Mouse (Mus musculus): ENCODE measurements at regions not wholly inside any gene's neighbourhood (a gene's known extent, or its start where the extent isn't known, plus 50 kb on each side); places are given as distances from the start of the nearest gene placed in this dataset.

DNA sequence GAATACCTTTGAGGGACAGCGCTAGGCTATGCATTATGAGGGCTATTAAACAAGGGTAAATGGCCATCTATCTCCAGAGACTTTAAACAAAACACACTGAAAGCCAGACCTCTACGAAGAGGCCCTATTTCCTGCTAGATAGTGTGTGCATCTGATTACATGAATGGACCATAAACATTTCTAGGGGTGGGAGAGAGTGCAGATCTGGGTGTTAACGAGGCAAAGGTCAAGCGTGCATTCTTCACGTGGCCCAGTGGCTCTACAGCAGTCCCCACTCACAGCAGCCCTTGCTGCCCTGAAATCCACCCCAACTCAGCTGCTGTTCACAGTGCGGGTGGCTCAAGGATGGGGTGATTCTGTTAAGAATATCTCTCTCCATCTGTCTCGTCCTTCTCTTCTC lies 185.0 kb downstream of the Mtx2 start:
- TF ChIP-seq POLR2A (IDR thresholded peaks at IDR 0.05; ENCODE audit: low read depth, low read length) (no peak), CTCF (IDR thresholded peaks at IDR 0.05; ENCODE audit: extremely low read depth, insufficient read length, insufficient replicate concordance, low read depth, low read length) (no peak)
- no peaks in the 10 kb centered on the region for H3K36me3 ChIP-seq (ENCODE audit: control insufficient read depth, insufficient read depth, low read length)
- no peaks in the 10 kb centered on the region for H3K27me3 ChIP-seq (ENCODE audit: control insufficient read depth, insufficient read depth, low read length)
- 37% methylated on average over 7 of the region's 7 CpGs for whole genome bisulfite sequencing
- no peak overlapping the region for H3K4me3 ChIP-seq (ENCODE audit: low read depth, low read length)
- H3K27ac ChIP-seq (ENCODE audit: insufficient read depth, low read depth, low read length) = no peak overlapping the region
- H3K4me1 ChIP-seq (ENCODE audit: control insufficient read depth, insufficient read depth, insufficient read length, low read length) = peaks cover 4% of the 10 kb centered on the region

DNA sequence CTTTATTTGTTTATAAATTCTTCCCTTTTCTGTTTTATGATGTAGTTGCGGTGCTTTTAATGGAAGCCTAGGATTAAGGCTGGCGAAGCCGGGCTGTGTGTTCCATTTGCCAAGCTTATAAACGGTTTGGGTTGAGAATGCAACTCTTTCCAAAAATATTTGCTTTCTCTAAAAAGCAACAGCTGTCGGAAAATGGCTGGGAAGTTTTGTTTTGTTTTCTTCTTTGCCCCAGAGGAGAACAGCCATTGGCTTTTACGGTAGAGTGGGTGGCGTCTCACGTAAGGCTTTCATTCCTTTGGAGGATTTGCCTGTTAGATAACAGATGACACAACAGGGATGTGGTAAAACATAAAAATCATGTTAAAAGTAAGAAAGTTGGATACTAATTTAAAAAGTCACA lies 186.4 kb downstream of the Mtx2 start:
- peaks cover 4% of the 10 kb centered on the region for H3K4me1 ChIP-seq (ENCODE audit: control insufficient read depth, insufficient read depth, insufficient read length, low read length)
- no peak for TF ChIP-seq POLR2A (IDR thresholded peaks at IDR 0.05; ENCODE audit: low read depth, low read length)
- TF ChIP-seq CTCF (IDR thresholded peaks at IDR 0.05; ENCODE audit: extremely low read depth, insufficient read length, insufficient replicate concordance, low read depth, low read length) = no peak
- no peak overlapping the region for H3K27ac ChIP-seq (ENCODE audit: insufficient read depth, low read depth, low read length)
- H3K36me3 ChIP-seq (ENCODE audit: control insufficient read depth, insufficient read depth, low read length) = no peaks in the 10 kb centered on the region
- WGBS = 27% methylated on average over 8 of the region's 8 CpGs
- H3K27me3 ChIP-seq (ENCODE audit: control insufficient read depth, insufficient read depth, low read length) = no peaks in the 10 kb centered on the region
- H3K4me3 ChIP-seq (ENCODE audit: low read depth, low read length) = no peak overlapping the region

GRCm38 (mm10) chr2:75014994-75015728 lies 189.6 kb downstream of the Mtx2 start:
- Histone ChIP-seq H3K36me3 (ENCODE audit: control insufficient read depth, insufficient read depth, low read length) (no peaks in the 10 kb centered on the region), H3K4me3 (ENCODE audit: low read depth, low read length) (no peak overlapping the region), H3K4me1 (ENCODE audit: control insufficient read depth, insufficient read depth, insufficient read length, low read length) (peaks cover 4% of the 10 kb centered on the region), H3K27ac (ENCODE audit: insufficient read depth, low read depth, low read length) (no peak overlapping the region), H3K27me3 (ENCODE audit: control insufficient read depth, insufficient read depth, low read length) (no peaks in the 10 kb centered on the region)
- 45% methylated on average over 16 of the region's 16 CpGs for WGBS
- TF ChIP-seq CTCF (IDR thresholded peaks at IDR 0.05; ENCODE audit: extremely low read depth, insufficient read length, insufficient replicate concordance, low read depth, low read length) (no peak), POLR2A (IDR thresholded peaks at IDR 0.05; ENCODE audit: low read depth, low read length) (no peak)

- TF ChIP-seq POLR2A (IDR thresholded peaks at IDR 0.05; ENCODE audit: low read depth, low read length) = no peak
- no peak for TF ChIP-seq CTCF (IDR thresholded peaks at IDR 0.05; ENCODE audit: extremely low read depth, insufficient read length, insufficient replicate concordance, low read depth, low read length)
- H3K4me1 ChIP-seq (ENCODE audit: control insufficient read depth, insufficient read depth, insufficient read length, low read length) = no peaks in the 10 kb centered on the region
- WGBS = 55% methylated on average over 7 of the region's 7 CpGs
- no peak overlapping the region for H3K27ac ChIP-seq (ENCODE audit: insufficient read depth, low read depth, low read length)
- H3K4me3 ChIP-seq (ENCODE audit: low read depth, low read length) = no peak overlapping the region
- no peaks in the 10 kb centered on the region for H3K36me3 ChIP-seq (ENCODE audit: control insufficient read depth, insufficient read depth, low read length)
- no peaks in the 10 kb centered on the region for H3K27me3 ChIP-seq (ENCODE audit: control insufficient read depth, insufficient read depth, low read length)
These were observed 193.9 kb downstream of the Mtx2 start for GRCm38 (mm10) chr2:75019459-75019858.

GRCm38 (mm10) chr2:75021639-75022038 lies 196.0 kb downstream of the Mtx2 start:
- 68% methylated on average over 7 of the region's 7 CpGs for WGBS
- H3K27ac ChIP-seq (ENCODE audit: insufficient read depth, low read depth, low read length) = no peak overlapping the region
- TF ChIP-seq CTCF (IDR thresholded peaks at IDR 0.05; ENCODE audit: extremely low read depth, insufficient read length, insufficient replicate concordance, low read depth, low read length) (no peak), POLR2A (IDR thresholded peaks at IDR 0.05; ENCODE audit: low read depth, low read length) (no peak)
- H3K4me3 ChIP-seq (ENCODE audit: low read depth, low read length) = no peak overlapping the region
- H3K27me3 ChIP-seq (ENCODE audit: control insufficient read depth, insufficient read depth, low read length) = no peaks in the 10 kb centered on the region
- no peaks in the 10 kb centered on the region for H3K4me1 ChIP-seq (ENCODE audit: control insufficient read depth, insufficient read depth, insufficient read length, low read length)
- no peaks in the 10 kb centered on the region for H3K36me3 ChIP-seq (ENCODE audit: control insufficient read depth, insufficient read depth, low read length)

GRCm38 (mm10) chr2:75028151-75028550 lies 202.5 kb downstream of the Mtx2 start:
- no peaks in the 10 kb centered on the region for H3K36me3 ChIP-seq (ENCODE audit: control insufficient read depth, insufficient read depth, low read length)
- no peak overlapping the region for H3K27ac ChIP-seq (ENCODE audit: insufficient read depth, low read depth, low read length)
- TF ChIP-seq POLR2A (IDR thresholded peaks at IDR 0.05; ENCODE audit: low read depth, low read length) (no peak), CTCF (IDR thresholded peaks at IDR 0.05; ENCODE audit: extremely low read depth, insufficient read length, insufficient replicate concordance, low read depth, low read length) (no peak)
- no peaks in the 10 kb centered on the region for H3K4me1 ChIP-seq (ENCODE audit: control insufficient read depth, insufficient read depth, insufficient read length, low read length)
- H3K27me3 ChIP-seq (ENCODE audit: control insufficient read depth, insufficient read depth, low read length) = no peaks in the 10 kb centered on the region
- WGBS = 77% methylated on average over 10 of the region's 10 CpGs
- H3K4me3 ChIP-seq (ENCODE audit: low read depth, low read length) = no peak overlapping the region

DNA sequence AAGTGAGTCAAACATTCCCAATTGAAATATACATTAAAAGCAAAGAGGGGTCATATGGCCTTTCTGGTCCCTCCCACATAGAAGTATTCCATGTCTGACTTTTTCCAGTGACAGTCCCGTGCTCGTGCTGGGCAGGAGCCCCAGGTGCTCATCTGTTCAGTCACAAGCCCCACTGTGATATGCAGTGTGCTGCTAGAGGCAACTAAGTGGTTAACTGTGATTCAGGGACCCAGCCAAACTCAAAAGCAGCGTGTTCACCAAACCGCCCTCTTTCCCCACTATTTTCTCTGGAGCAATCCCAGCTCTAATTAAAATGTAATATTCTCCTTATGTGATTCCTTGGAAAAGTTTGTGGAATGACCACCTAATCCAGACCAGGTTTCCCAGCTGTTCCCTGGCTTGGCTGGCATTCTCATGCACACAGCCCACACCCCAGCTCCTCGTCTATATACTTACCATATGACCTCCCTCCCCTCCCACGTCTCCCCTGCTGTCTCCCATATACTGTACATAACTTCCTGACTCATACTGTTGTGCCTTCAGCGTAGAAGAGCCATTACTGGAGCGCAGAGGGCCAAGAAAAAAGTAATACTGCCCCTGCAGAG lies 203.6 kb downstream of the Mtx2 start:
- WGBS = 52% methylated on average over 8 of the region's 8 CpGs
- Histone ChIP-seq H3K4me3 (ENCODE audit: low read depth, low read length) (no peak overlapping the region), H3K4me1 (ENCODE audit: control insufficient read depth, insufficient read depth, insufficient read length, low read length) (no peaks in the 10 kb centered on the region), H3K36me3 (ENCODE audit: control insufficient read depth, insufficient read depth, low read length) (no peaks in the 10 kb centered on the region), H3K27me3 (ENCODE audit: control insufficient read depth, insufficient read depth, low read length) (no peaks in the 10 kb centered on the region), H3K27ac (ENCODE audit: insufficient read depth, low read depth, low read length) (no peak overlapping the region)
- no peak for TF ChIP-seq POLR2A (IDR thresholded peaks at IDR 0.05; ENCODE audit: low read depth, low read length)
- no peak for TF ChIP-seq CTCF (IDR thresholded peaks at IDR 0.05; ENCODE audit: extremely low read depth, insufficient read length, insufficient replicate concordance, low read depth, low read length)

All from small intestine, adult 2 months (tissue).